Mouse (Mus musculus) CH12.LX (cell line): ENCODE measurements around the gene Fbxo44. TPM values are rescaled to one million over a fixed set of nuclear protein-coding genes. Genes with fewer than 3 reads are reported as not detected.
A peak's percentile ranks its signal among the peaks of the same experiment; 100 is the strongest.

Source experiments
- DNase-seq: peaks from one replicate; pipeline ENCODE4 v3.0.0-alpha.2; 2013; ENCODE audit errors: extremely low read depth
- H3K27ac ChIP-seq: 2 replicates; pipeline ENCODE4 v1.5.1; 2012; ENCODE audit warnings: low read depth, mild to moderate bottlenecking, control low read depth, moderate library complexity; ENCODE audit not compliant: insufficient read depth
- H3K27me3 ChIP-seq: replicated peaks from 2 replicates; pipeline ENCODE3; 2012; ENCODE audit warnings: inconsistent platforms
- H3K36me3 ChIP-seq, 2 experiments: replicated peaks in 1 of 2; 2 replicates each; pipeline versions ENCODE3 to v1.6.1; 2012; ENCODE audit warnings: inconsistent platforms in 1 of 2, low read length in 1 of 2, mild to moderate bottlenecking in 1 of 2, mixed read lengths in 1 of 2, moderate library complexity in 1 of 2; ENCODE audit not compliant: control insufficient read depth in 1 of 2, insufficient read depth in 1 of 2
- H3K4me1 ChIP-seq, 2 experiments: 2 replicates each; pipeline ENCODE4 v1.6.1; 2012; ENCODE audit warnings: inconsistent platforms in 1 of 2, moderate library complexity in 1 of 2; ENCODE audit not compliant: insufficient read depth in 2 of 2, control insufficient read depth in 1 of 2
- H3K4me2 ChIP-seq: 2 replicates; pipeline ENCODE4 v1.6.1; 2012; ENCODE audit warnings: low read depth, mild to moderate bottlenecking, control low read depth; ENCODE audit not compliant: poor library complexity, insufficient read depth, severe bottlenecking
- H3K4me3 ChIP-seq, 3 experiments: fragments of 150-350 bp in 1 of 3; sonication (generic) in 1 of 3; replicated peaks in 1 of 3; 2 replicates each; pipeline versions ENCODE3 to v1.5.1; 2011 to 2012; ENCODE audit warnings: low read depth in 2 of 3, low read length in 2 of 3, mild to moderate bottlenecking in 2 of 3, moderate library complexity in 2 of 3, control low read depth in 1 of 3, improper control_type of control experiment in 1 of 3, inconsistent platforms in 1 of 3, mixed read lengths in 1 of 3; ENCODE audit not compliant: poor library complexity in 1 of 3
- H3K79me2 ChIP-seq: replicated peaks from 2 replicates; pipeline ENCODE4 v1.6.1; 2012; ENCODE audit warnings: mild to moderate bottlenecking, moderate library complexity; ENCODE audit not compliant: control insufficient read depth, poor library complexity, insufficient read depth, severe bottlenecking; ENCODE audit errors: extremely low read depth
- H3K9ac ChIP-seq: 2 replicates; pipeline ENCODE4 v1.6.1; 2012; ENCODE audit warnings: low read depth, mild to moderate bottlenecking, control low read depth, moderate library complexity; ENCODE audit not compliant: insufficient read depth
- H3K9me3 ChIP-seq: replicated peaks from 2 replicates; pipeline ENCODE3; 2012; ENCODE audit warnings: low read length, inconsistent platforms, mixed read lengths
- BHLHE40 ChIP-seq: IDR thresholded peaks from 2 replicates; pipeline ENCODE4 v1.6.1; 2011; ENCODE audit warnings: mild to moderate bottlenecking, low read depth, low read length, improper control_type of control experiment
- CHD2 ChIP-seq: IDR thresholded peaks from 2 replicates; pipeline ENCODE4 v1.6.1; 2011; ENCODE audit warnings: low read length, improper control_type of control experiment
- CTCF ChIP-seq, 2 experiments: IDR thresholded peaks in 1 of 2; conservative IDR thresholded peaks in 1 of 2; 2 replicates each; pipeline ENCODE4 v1.5.1; 2011 to 2012; ENCODE audit warnings: low read depth in 2 of 2, low read length in 2 of 2, improper control_type of control experiment in 1 of 2, inconsistent platforms in 1 of 2, mild to moderate bottlenecking in 1 of 2, moderate library complexity in 1 of 2
- E2F4 ChIP-seq: IDR thresholded peaks from 2 replicates; pipeline ENCODE4 v1.6.1; 2011; ENCODE audit warnings: low read depth, low read length, improper control_type of control experiment; ENCODE audit not compliant: insufficient replicate concordance
- HCFC1 ChIP-seq: IDR thresholded peaks from 2 replicates; pipeline ENCODE4 v1.6.1; 2012; ENCODE audit warnings: low read depth, mild to moderate bottlenecking, inconsistent platforms, low read length, improper control_type of control experiment
- IRF4 ChIP-seq: IDR thresholded peaks from 2 replicates; pipeline ENCODE4 v1.6.1; 2014; ENCODE audit warnings: low read depth, mild to moderate bottlenecking, inconsistent platforms, low read length, improper control_type of control experiment
- JUN ChIP-seq: IDR thresholded peaks from 2 replicates; pipeline ENCODE4 v1.6.1; 2011; ENCODE audit warnings: low read depth, mild to moderate bottlenecking, low read length, improper control_type of control experiment, moderate library complexity; ENCODE audit not compliant: insufficient read depth
- JUND ChIP-seq: conservative IDR thresholded peaks from 2 replicates; pipeline ENCODE4 v1.6.1; 2011; ENCODE audit warnings: low read depth, low read length, improper control_type of control experiment
- KAT2A ChIP-seq: IDR thresholded peaks from 2 replicates; pipeline ENCODE4 v1.6.1; 2012; ENCODE audit warnings: low read length, improper control_type of control experiment, inconsistent platforms; ENCODE audit not compliant: insufficient replicate concordance
- MAX ChIP-seq: IDR thresholded peaks from 2 replicates; pipeline ENCODE4 v1.6.1; 2011; ENCODE audit warnings: low read length, improper control_type of control experiment
- MAZ ChIP-seq: IDR thresholded peaks from 2 replicates; pipeline ENCODE4 v1.6.1; 2012; ENCODE audit warnings: low read depth, mild to moderate bottlenecking, inconsistent platforms, low read length, improper control_type of control experiment, moderate library complexity
- MEF2A ChIP-seq: IDR thresholded peaks from 2 replicates; pipeline ENCODE4 v1.6.1; 2014; ENCODE audit warnings: low read depth, mild to moderate bottlenecking, inconsistent platforms, low read length, improper control_type of control experiment, borderline replicate concordance
- MXI1 ChIP-seq: IDR thresholded peaks from 2 replicates; pipeline ENCODE4 v1.6.1; 2011; ENCODE audit warnings: mild to moderate bottlenecking, low read depth, low read length, improper control_type of control experiment
- NELFE ChIP-seq: IDR thresholded peaks from 2 replicates; pipeline ENCODE4 v1.6.1; 2011; ENCODE audit warnings: low read depth, low read length, improper control_type of control experiment
- NRF1 ChIP-seq: IDR thresholded peaks from 2 replicates; pipeline ENCODE4 v1.6.1; 2014; ENCODE audit warnings: low read depth, mild to moderate bottlenecking, inconsistent platforms, low read length, improper control_type of control experiment, moderate library complexity
- PAX5 ChIP-seq: IDR thresholded peaks from 2 replicates; pipeline ENCODE4 v1.6.1; 2012; ENCODE audit warnings: low read length, inconsistent platforms, mixed read lengths
- POLR2A ChIP-seq: IDR thresholded peaks from 2 replicates; pipeline ENCODE4 v1.6.1; 2011; ENCODE audit warnings: low read depth, mild to moderate bottlenecking, improper control_type of control experiment, low read length
- POLR2AphosphoS2 ChIP-seq: IDR thresholded peaks from 2 replicates; pipeline ENCODE4 v1.6.1; 2011; ENCODE audit warnings: low read depth, low read length, improper control_type of control experiment
- RAD21 ChIP-seq: IDR thresholded peaks from 2 replicates; pipeline ENCODE4 v1.6.1; 2011; ENCODE audit warnings: low read depth, mild to moderate bottlenecking, low read length, improper control_type of control experiment, moderate library complexity
- RCOR1 ChIP-seq: conservative IDR thresholded peaks from 2 replicates; pipeline ENCODE4 v1.6.1; 2012; ENCODE audit warnings: low read depth, mild to moderate bottlenecking, inconsistent platforms, low read length, improper control_type of control experiment
- SIN3A ChIP-seq: IDR thresholded peaks from 2 replicates; pipeline ENCODE4 v1.6.1; 2012; ENCODE audit warnings: low read length, improper control_type of control experiment, inconsistent platforms
- SMC3 ChIP-seq: IDR thresholded peaks from 2 replicates; pipeline ENCODE4 v1.6.1; 2011; ENCODE audit warnings: low read depth, low read length, improper control_type of control experiment
- TBP ChIP-seq: conservative IDR thresholded peaks from 2 replicates; pipeline ENCODE4 v1.6.1; 2011; ENCODE audit warnings: low read depth, low read length, improper control_type of control experiment
- TCF12 ChIP-seq: IDR thresholded peaks from 2 replicates; pipeline ENCODE4 v1.6.1; 2014; ENCODE audit warnings: low read depth, mild to moderate bottlenecking, inconsistent platforms, low read length, improper control_type of control experiment
- UBTF ChIP-seq: IDR thresholded peaks from 2 replicates; pipeline ENCODE4 v1.6.1; 2012; ENCODE audit warnings: low read depth, mild to moderate bottlenecking, inconsistent platforms, low read length, improper control_type of control experiment, moderate library complexity
- ZKSCAN1 ChIP-seq: IDR thresholded peaks from 2 replicates; pipeline ENCODE4 v1.6.1; 2012; ENCODE audit warnings: low read depth, inconsistent platforms, low read length, improper control_type of control experiment, borderline replicate concordance
- ZMIZ1 ChIP-seq: IDR thresholded peaks from 2 replicates; pipeline ENCODE4 v1.6.1; 2012; ENCODE audit warnings: low read depth, mild to moderate bottlenecking, inconsistent platforms, low read length, improper control_type of control experiment
- ZNF384 ChIP-seq: IDR thresholded peaks from 2 replicates; pipeline ENCODE4 v1.6.1; 2012; ENCODE audit warnings: low read depth, low read length, improper control_type of control experiment, inconsistent platforms
- dilution Hi-C: fragments of 300-500 bp; cut with MboI; formaldehyde crosslinking; loops from 2 replicates; pipeline ENCODE4 v1.14.3; 2020; ENCODE audit warnings: low sequenced_read_pairs; ENCODE audit not compliant: extremely low pct_unique_long_range_greater_than_20kb, extremely low pct_ligation_motif_present
- in situ Hi-C: fragments of 300-500 bp; cut with MboI; formaldehyde crosslinking; loops from 3 replicates; pipeline ENCODE4 v1.14.3; 2019; ENCODE audit warnings: low sequenced_read_pairs, low pct_ligation_motif_present, low pct_unique_long_range_greater_than_20kb, mixed read lengths
- polyA plus RNA-seq: library from polyadenylated mRNA; unstranded; fragments of >175 nt; gene quantifications from 2 replicates; pipeline ENCODE4 v1.2.1, GENCODE M21; 2012; ENCODE audit warnings: low read depth; ENCODE audit not compliant: insufficient read length
- total RNA-seq, 2 experiments: library from RNA; depleted of rRNA; stranded (reverse); fragments of 300-350 nt in 1 of 2; fragments of >200 nt in 1 of 2; gene quantifications; 2 replicates each; pipeline ENCODE4 v1.2.3; 2012 to 2014

Fbxo44 gene
- total and polyA plus RNA-seq, 3 experiments = 2.1 to 10.6 (median 2.8) TPM

DNA sequence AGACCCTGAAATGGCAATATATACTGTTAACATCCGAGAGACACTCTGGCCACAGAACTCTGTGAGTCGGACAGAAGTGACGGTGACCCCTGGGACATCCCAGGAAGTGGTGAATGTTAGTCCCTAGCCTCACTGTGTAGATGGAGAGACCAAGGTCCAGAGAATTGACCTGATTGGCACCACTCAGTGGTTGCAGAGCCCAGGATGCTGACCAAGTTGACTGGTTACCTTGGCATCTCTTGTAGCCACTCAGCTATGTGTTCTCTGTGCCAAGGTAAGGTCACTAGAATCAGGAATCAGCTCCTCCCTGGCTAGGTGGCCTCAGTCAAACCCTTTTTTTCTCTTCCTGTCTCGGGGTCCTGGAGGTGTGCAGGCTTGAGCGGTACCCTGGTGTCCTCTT is 16.6 kb downstream of the Fbxo44 start:
- DNase-seq = no peak
- peaks cover 7% of the 10 kb centered on the region for H3K27me3 ChIP-seq
- no peak for TF ChIP-seq CTCF (conservative IDR thresholded peaks at IDR 0.05 in 1 of 2, IDR thresholded peaks at IDR 0.05 in 1 of 2; ENCODE audit: low read depth in 2 of 2, low read length in 2 of 2)
- H3K9me3 ChIP-seq = no peaks in the 10 kb centered on the region
- in situ Hi-C loops = no loop called here
- no peak overlapping the region for H3K4me3 ChIP-seq
- H3K9ac ChIP-seq = no peak overlapping the region
- H3K79me2 ChIP-seq = no peaks in the 10 kb centered on the region; the same call in 1 of the 2 replicates
- peaks cover 0 to 6% of the 10 kb centered on the region in 2 experiments; a peak in 2 of 4 replicates for H3K4me1 ChIP-seq
- dilution Hi-C loops = no loop called here
- peaks cover 30 to 60% of the 10 kb centered on the region in 2 experiments for H3K36me3 ChIP-seq
- no peak overlapping the region for H3K4me2 ChIP-seq
- no peak overlapping the region for H3K27ac ChIP-seq

DNA sequence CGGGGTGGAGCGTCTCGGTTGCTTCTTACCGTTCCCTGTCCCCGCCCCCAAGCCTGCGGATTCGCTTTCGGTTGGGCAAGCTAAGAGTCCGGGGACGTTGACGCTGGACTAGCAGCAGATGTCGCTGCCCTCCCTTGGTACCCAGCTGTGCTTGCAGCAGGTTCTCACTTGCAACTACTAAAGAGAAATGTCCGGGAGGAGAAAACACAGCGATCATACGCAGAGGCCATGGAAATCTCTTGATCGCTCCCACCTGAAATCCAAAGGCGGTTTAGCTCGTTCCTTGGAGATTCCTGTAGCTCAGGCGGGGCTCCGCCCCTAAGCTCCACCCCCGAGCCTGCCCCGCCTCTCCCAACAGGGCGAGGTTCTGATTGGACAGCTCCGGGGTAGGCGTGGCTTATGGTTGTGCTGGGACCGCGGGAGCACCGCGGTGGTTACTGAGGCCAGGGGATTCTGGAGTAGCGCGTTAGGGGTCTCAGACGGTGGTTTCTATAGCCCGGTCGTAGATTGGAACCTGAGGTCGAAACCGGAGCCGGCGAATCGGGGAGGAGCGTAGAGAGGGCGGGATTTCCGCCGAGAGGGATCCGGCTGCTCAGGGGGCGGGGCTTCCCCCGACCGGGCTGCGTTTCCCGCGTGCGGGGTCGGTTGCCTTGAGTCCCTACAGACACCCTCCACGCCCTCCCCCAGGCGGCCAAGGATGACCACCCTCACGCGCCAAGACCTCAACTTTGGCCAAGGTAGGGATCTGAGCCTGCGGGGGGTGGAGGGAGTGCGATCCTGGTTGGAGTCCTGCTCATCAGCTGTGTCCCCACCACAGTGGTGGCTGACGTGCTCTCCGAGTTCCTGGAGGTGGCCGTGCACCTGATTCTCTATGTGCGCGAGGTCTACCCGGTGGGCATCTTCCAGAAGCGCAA is 19.9 kb downstream of the Fbxo44 start:
- DNase-seq = peak; percentile 92
- H3K4me3 ChIP-seq = peak overlapping the region; percentile 77 to 85 (median 83)
- peak overlapping the region; percentile 25 for H3K4me2 ChIP-seq
- TF ChIP-seq ZNF384 (0 out of 2 replicates have a peak, but pooled peaks have one; percentile 2), RAD21 (peak; percentile 53), MAX (no peak; the same call in none of the 2 replicates), JUND (no peak), CTCF (conservative IDR thresholded peaks at IDR 0.05 in 1 of 2, IDR thresholded peaks at IDR 0.05 in 1 of 2; ENCODE audit: low read depth in 2 of 2, low read length in 2 of 2) (peak; percentile 21 to 76; a peak in 2 of 4 replicates), MXI1 (peak; percentile 90), NELFE (peak; percentile 77), E2F4 (0 out of 2 replicates have a peak, but pooled peaks have one; percentile 24), HCFC1 (peak; percentile 58; the same call in 1 of the 2 replicates), MAZ (peak; percentile 83; the same call in 1 of the 2 replicates), MEF2A (peak; percentile 34; the same call in 1 of the 2 replicates), SIN3A (peak; percentile 86), JUN (no peak), ZKSCAN1 (no peak), ZMIZ1 (peak; percentile 70), BHLHE40 (peak; percentile 25; the same call in 1 of the 2 replicates), NRF1 (0 out of 2 replicates have a peak, but pooled peaks have one; percentile 25), RCOR1 (no peak), PAX5 (no peak), CHD2 (peak; percentile 62; the same call in 1 of the 2 replicates), TCF12 (peak; percentile 50), UBTF (0 out of 2 replicates have a peak, but pooled peaks have one; percentile 38), POLR2A (peak; percentile 90), POLR2AphosphoS2 (0 out of 2 replicates have a peak, but pooled peaks have one; percentile 46), TBP (no peak), KAT2A (0 out of 2 replicates have a peak, but pooled peaks have one; percentile 28), IRF4 (no peak), SMC3 (peak; percentile 55)
- TF ChIP-seq, all 38 proteins: peak for 20
- dilution Hi-C loops = no loop called here
- Histone ChIP-seq H3K9me3 (no peaks in the 10 kb centered on the region), H3K27ac (peak overlapping the region; percentile 73), H3K79me2 (no peaks in the 10 kb centered on the region; the same call in 1 of the 2 replicates), H3K9ac (peak overlapping the region; percentile 76), H3K36me3 (peaks cover 10 to 28% of the 10 kb centered on the region in 2 experiments), H3K27me3 (peaks cover 30% of the 10 kb centered on the region), H3K4me1 (peaks cover 0 to 6% of the 10 kb centered on the region in 2 experiments; a peak in 2 of 4 replicates)
- in situ Hi-C loops = no loop called here
